Mouse (Mus musculus) ZHBTc4 (cell line): ENCODE data around the gene Slc16a11.
A peak's percentile ranks its signal among the peaks of the same experiment; 100 is the strongest.

ENCODE experiments used
- DNase-seq: peaks from one replicate; pipeline ENCODE4 v3.0.0-alpha.2; 2011; ENCODE audit warnings: low read depth, low spot score

Slc16a11 gene

GRCm38 (mm10) chr11:70200036-70200608 lies 12.4 kb upstream of the Slc16a11 start:
- no peak for DNase-seq

DNA sequence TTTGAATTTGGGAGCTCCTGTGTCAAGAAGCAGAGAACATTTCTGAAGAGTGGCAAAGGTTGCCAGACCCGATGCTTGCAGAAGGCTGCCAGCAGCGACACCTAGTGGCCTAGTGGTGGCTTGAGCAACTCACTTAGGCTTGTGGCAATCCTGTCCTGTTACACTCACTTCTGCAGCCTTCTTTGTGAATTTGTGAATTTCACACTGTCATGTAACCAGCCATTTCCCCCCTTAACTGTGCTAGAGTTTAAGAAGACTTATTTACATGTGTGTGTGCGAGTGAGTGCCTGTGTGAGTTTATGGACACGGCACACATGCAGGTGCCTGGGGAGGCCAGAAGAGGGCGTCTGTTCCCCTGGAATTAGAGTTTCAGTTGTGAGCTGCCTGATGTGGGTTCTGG lies 10.9 kb upstream of the Slc16a11 start:
- peak; percentile 86 for DNase-seq

DNA sequence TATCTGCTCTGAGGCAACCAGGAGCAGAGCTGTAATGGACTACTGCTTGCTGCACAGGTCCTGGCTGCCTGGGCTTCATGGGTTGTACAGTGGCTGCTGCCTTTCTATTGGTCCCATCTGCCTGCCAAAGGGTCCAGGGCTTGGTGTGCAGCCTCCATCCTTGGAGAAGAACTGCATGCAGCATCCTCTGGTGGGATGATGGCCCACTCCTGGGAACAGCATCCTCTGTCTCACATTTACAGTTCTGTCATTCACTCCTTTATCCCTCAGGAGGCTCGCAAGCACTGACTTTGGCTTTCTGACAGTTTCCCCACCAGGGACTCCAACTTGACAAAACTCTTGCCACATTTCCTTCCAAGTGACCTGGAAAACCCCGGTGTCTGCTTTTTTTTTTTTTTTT lies 5.8 kb upstream of the Slc16a11 start:
- DNase-seq, result no peak

DNA sequence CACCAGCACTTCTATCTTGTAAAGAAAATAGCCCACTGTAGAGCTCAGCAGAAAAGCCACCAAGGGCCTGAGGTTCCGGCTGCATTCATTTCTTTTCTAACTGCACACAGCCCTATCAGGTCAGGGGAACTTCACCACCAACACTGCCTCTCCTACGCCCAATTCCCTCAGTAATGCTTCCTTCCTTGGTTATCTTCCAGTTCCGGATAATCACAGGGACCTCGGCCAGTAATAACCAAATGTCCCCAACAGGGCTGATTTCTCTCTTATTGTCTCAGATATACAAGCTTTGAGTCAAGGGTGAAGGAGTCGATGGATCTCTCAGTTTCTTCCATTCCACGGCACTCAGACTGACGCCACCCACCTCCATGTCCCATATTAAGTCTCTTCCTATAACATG lies 5.3 kb upstream of the Slc16a11 start:
- no peak for DNase-seq

- DNase-seq, result no peak
These were observed 3.7 kb upstream of the Slc16a11 start for GRCm38 (mm10) chr11:70208778-70209388.

GRCm38 (mm10) chr11:70210681-70211080 lies 1.9 kb upstream of the Slc16a11 start:
- no peak for DNase-seq

GRCm38 (mm10) chr11:70211972-70212371 lies 580 bp upstream of the Slc16a11 start:
- no peak for DNase-seq

- DNase-seq, result peak; percentile 68
These were observed 344 bp downstream of the Slc16a11 start for GRCm38 (mm10) chr11:70212896-70213295.

GRCm38 (mm10) chr11:70213736-70214135 lies 1.2 kb downstream of the Slc16a11 start:
- peak; percentile 39 for DNase-seq

- no peak for DNase-seq
These were observed 1.8 kb downstream of the Slc16a11 start for GRCm38 (mm10) chr11:70214191-70214855.

DNA sequence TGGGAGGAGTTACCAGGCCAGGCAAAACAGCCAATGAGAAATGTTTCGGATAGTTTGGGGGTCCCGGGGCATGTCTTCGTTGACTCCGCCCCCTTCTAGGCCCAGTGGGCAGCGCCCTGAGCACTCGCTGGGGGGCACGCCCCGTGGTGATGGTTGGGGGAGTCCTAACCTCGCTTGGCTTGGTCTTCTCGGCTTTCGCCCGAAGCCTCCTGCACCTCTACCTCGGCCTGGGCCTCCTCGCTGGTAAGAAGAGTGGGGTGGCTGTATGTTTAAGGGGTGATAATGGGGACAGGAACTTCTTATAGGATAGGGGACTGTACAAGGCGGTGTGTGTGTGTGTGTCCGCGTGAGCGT lies 2.3 kb downstream of the Slc16a11 start:
- peak; percentile 32 for DNase-seq

DNA sequence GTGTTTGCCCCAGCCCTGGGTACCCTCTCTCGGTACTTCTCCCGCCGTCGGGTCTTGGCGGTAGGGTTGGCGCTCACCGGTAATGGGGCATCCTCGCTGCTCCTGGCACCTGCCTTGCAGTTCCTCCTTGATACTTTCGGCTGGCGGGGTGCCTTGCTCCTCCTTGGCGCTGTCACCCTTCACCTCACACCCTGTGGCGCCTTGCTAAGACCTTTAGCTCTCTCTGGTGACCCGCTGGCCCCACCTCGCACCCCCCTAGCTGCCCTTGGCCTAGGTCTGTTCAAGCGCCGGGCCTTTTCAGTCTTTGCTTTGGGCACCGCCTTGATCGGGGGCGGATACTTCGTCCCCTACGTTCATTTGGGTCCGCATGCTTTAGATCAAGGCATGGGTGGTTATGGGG lies 2.7 kb downstream of the Slc16a11 start:
- peak; percentile 25 for DNase-seq

- no peak for DNase-seq
These were observed 3.6 kb downstream of the Slc16a11 start for GRCm38 (mm10) chr11:70216103-70216502.

DNA sequence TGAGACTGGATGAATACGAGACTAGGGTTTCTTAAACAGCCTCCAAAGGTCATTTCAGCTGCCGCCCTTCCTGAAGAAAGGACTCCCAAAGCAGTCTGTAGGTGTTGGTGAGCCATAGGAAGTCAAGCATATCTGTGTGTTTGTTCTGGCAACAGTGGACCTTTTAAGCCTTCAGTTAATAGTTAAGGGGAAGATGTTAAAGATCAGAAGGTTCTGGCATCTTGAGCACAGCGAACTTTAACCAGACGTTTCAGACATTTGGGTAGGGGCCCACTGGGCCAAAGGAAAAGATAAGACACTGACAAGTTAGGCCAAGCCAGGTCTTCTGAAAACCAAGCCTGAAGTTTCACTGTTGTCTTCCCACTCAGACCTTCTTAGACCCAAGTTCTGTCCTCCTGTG lies 5.5 kb downstream of the Slc16a11 start:
- no peak for DNase-seq

- no peak for DNase-seq
These were observed 6.4 kb downstream of the Slc16a11 start for GRCm38 (mm10) chr11:70218741-70219470.

DNA sequence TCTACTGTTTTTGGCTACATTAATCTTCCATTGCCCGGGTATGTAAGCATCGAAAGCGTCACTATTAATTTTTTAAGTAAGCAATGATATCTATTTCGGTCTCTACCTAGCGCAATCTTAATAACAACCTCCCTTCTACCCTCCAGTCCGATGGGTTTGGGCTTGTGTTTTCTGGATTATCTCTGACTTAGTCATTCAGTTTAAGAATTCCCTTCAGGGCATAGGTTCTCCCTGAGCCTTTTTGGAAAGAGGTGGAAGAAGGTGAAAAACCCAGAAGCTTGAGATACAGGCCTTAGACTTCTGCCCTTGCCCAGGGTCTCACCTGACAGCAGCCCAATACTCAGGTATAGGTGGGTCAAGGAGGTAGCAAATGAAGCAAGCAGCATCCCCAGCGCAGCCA lies 7.3 kb downstream of the Slc16a11 start:
- no peak for DNase-seq

DNA sequence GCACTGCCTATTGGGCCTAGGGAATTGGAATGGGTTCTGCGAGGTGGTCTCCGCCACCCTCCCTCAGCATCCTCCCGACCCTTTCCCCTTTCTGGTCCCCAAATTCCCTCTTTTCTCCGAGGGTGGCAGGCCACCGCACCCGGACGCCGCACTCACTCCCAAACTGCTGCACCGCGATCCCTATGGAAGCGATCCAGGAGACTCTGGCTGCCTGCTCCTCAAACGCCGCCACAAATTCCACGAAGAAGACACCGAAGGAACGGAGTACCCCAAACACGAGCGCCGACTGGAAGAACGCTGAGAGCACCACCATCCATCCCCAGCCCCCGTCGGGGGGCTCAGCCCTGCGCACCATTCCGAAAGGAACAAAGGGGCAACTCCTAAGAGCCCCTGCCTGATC lies 7.8 kb downstream of the Slc16a11 start:
- DNase-seq, result no peak

- DNase-seq, result peak; percentile 98
These were observed 8.4 kb downstream of the Slc16a11 start, which contains the start of gene Slc16a13 for GRCm38 (mm10) chr11:70220731-70221602. Gene Slc16a13 (minus strand): TSS chr11:70221064.

DNA sequence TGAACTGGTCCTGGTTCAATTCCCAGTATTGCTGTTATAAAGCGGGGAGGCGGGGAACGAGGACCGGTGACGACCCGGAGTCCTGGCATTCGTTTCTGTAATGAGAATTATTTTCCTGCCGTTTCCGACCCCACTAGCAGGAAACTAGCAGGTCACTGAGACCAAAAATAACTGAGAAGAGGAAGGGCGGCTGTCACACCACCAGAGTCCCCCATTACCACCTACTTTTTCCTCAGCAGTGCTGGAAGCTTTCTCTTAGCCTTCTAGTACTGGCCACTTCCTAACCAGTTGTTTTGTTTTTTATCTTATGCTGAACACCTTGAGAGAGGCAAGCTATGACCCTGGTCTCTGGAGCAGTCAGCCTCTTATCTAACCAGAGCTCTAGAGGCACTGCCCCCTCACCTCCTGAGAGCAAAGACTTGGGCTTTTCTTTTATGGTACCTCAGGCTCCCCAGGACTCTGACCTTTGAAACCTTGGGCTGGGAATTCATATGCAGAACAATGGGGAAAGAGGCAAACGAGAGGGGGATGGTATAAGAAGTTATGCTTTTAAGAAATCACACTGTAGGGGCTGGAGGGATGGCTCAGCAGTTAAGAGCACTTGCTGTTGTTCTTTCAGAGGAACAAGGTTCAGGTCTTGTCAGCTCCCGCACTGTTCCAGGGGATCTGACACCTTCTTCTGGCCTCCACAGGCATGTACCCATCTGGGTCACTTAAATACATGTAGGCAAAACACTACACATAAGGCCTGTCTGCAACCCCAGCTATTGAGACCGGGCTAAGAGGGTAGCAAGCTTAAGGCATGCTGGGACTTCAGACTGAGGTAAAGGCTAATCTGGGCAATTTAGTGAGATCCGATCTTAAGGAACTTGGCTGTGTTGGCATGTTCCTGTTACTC lies 9.3 kb downstream of the Slc16a11 start:
- no peak for DNase-seq

DNA sequence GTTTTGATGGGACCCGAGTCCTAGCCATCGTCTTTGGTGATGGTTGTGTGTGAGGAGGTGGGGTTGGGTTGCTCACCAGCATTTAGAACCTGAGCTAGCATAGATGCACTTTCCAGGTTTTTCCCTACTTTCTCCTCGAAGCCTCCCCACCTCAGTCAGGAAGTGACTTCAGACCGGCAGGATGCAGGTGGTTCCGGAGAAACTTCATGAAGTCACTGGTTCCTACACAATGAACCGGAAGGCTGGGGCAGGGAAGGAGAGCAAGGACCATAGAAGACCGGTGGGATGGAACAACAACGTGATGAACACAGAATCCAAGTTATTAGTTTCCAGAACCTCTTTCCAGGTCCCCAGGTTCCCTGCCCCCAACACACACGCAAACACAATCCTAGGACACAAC lies 11.2 kb downstream of the Slc16a11 start:
- DNase-seq, result no peak
